Mouse (Mus musculus) gastrocnemius, adult 2 months (tissue): ENCODE results near the gene Sept4. TPM values are rescaled to one million over a fixed set of nuclear protein-coding genes. Genes with fewer than 3 reads are reported as not detected.

Source experiments
- DNase-seq: peaks from one replicate; pipeline ENCODE4 v3.0.0; 2022
- H3K27ac ChIP-seq: fragments of 200-600 bp; 2 replicates; pipeline ENCODE4 v1.8.1; 2022; ENCODE audit warnings: mild to moderate bottlenecking
- H3K4me3 ChIP-seq: fragments of 200-600 bp; 2 replicates; pipeline ENCODE4 v1.8.1; 2022; ENCODE audit warnings: mild to moderate bottlenecking, moderate library complexity
- CTCF ChIP-seq: fragments of 200-600 bp; IDR thresholded peaks from 2 replicates; pipeline ENCODE4 v1.8.1; 2022; ENCODE audit warnings: antibody characterized with exemption, mild to moderate bottlenecking, moderate library complexity
- intact Hi-C: fragments of 180-260 bp; cut with DNase I; formaldehyde crosslinking; loops from one replicate; pipeline ENCODE4 v1.15.1; 2025
- total RNA-seq, 2 experiments: library from RNA; stranded (reverse); gene quantifications; 2 replicates each; pipeline ENCODE4 v1.2.3; 2021

Sept4 gene
- total RNA-seq, 2 experiments from 2014 or later = 13.0 to 15.2 TPM

DNA sequence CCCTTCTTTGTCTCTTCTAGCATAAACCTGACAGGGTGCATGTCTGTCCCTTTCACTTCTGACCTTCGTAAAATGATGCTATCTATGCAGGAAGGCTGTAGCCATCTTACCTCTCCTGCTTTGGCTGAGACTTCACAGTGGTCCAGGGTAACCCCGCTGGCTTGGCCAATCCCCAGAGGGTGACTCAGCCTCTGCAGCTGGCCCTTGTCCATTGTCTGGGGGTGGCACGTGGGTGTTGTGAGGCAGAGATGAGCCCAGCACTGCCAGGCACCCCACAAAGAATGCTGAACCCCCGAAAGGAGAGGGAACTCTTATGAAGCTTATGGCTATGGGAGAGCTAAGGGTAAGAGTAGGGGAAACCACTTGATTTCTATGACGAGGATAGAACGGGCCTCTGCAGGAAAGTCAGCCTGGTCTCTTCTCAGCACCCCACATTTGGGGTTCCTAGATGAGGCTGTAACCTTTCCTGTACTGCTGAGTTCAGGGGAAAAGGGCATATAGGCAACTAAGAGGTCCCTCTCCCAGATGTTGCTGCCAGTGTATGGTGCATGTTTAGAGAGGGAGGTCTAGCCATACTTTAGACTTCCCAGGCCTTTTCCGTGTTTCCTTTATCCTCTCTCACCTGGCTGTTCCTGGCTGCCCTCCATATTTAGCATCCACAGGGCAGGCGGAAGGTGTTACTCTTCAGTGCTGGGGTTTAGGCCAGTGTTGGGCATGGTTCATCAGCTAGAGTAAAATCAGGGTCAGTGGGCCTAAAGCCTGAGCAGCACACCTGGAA, 13.4 kb downstream of the Sept4 start:
- peak overlapping the region; percentile 53 for H3K27ac ChIP-seq
- intact Hi-C loops = no loop called here
- TF ChIP-seq CTCF = no peak
- H3K4me3 ChIP-seq = peak overlapping the region; percentile 92
- no peak for DNase-seq

DNA sequence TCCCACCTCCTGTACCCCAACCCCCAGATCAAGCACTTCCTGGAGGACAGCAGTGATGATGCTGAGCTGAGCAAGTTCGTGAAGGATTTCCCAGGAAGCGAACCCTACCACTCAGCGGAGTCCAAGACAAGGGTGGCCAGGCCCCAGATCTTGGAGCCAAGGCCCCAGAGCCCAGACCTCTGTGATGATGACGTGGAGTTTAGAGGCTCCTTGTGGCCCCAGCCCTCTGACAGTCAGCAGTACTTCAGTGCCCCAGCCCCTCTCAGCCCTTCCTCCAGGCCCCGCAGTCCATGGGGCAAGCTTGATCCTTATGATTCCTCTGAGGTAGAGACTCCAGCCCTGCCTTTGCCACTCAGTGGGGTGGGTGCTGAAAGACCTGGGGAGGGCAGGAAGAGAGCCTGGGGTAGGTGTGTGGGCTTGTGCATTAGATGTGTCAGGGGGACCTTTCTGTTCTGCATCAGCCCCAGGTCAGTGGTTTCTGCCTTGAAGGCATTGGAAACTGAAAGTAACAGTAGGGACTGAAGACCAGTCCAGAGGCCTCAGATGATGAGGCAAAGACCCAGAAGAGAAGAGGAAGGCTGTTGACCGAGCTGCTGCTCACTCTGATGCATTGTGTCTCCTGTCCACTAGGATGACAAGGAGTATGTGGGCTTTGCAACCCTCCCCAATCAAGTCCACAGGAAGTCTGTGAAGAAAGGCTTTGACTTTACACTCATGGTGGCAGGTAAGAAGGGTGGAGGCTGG, 14.8 kb downstream of the Sept4 start:
- peak overlapping the region; percentile 80 for H3K27ac ChIP-seq
- no peak for TF ChIP-seq CTCF
- H3K4me3 ChIP-seq = peak overlapping the region; percentile 24
- no peak for DNase-seq
- intact Hi-C loops = no loop called here

DNA sequence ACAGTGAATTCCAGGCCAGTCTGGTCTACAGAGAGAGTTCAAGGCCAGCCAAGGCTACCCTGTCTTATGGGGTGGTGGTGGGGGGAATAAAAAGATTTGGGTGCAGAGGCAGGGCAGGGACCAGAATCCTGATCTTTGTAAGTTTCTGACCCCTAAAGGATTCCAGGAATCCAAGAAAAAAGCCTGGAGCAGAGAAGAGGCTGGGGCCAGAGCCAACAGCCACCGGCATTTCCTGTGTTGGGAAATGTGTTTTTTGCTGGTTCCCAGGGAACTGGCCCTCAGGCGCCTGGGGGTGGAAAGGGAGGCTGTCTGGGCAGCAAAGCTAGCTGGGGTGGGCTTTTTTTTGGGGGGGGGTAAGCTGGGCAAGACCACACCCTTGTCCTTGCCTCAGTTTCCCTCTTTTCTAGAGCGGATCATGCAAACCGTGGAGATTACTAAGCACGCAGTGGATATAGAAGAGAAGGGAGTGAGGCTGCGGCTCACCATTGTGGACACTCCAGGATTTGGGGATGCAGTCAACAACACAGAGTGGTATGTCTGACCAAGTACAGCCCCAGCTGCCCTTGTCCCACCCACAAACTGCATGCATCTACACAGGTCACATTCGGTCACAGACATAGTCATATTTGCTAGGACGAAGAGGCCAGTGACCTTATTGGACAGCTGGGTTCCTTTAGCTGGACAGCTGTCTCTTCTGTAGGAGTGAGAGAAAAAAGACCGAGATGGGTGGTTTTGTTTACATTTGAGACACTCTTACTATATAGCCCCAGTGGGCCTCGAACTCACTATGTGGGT, 16.2 kb downstream of the Sept4 start:
- peak overlapping the region; percentile 11 for H3K4me3 ChIP-seq
- H3K27ac ChIP-seq = peak overlapping the region; percentile 80
- TF ChIP-seq CTCF = no peak
- intact Hi-C loops = no loop called here
- peak; percentile 70 for DNase-seq

DNA sequence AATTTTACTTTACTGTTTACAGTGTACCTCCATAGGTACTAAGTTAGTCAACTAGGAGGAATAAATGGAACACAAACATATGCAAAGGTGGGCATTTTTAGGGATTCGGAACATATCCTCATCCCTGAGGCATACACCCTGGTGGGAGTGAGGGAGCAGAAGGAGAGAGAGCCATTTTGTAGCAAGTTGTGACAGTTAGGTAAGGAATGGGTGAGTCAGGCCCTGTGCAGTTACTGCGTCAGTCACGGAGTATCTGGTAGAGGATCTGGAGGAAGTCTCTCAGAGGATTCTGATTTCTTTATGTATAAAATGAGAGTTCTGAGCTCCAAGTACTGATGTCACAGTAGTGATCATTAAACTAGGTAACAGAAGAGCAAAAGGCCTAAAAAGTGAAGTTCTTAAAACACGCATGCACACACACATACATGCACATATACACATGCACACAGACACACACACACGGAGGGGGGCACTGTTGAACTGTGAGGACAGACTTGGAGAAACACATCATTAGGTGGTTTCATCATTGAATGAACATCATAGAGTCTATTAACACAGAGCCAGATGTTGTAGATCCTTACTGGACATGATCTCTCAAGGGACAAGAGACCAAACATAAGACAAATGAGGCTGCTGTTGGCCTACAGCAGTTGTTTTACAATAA, 18.6 kb downstream of the Sept4 start:
- no peak for TF ChIP-seq CTCF
- intact Hi-C loops = no loop called here
- no peak overlapping the region for H3K27ac ChIP-seq
- no peak for DNase-seq
- H3K4me3 ChIP-seq = no peak overlapping the region

DNA sequence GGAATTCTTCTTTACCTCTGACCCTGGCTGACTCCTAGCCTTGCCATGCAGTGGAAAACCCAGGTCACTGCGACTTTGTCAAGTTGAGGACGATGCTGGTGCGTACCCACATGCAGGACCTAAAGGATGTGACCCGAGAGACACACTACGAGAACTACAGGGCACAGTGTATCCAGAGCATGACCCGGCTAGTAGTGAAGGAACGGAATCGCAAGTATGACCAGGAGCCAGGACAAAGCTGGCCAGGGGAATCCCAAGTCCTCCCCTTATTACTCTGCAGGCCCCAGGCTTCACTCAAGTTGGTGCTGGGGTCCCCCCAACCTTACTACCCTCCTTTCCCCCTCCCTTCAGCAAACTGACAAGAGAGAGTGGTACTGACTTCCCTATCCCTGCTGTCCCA, 20.9 kb downstream of the Sept4 start:
- no peak for DNase-seq
- Histone ChIP-seq H3K27ac (peak overlapping the region; percentile 96; the same call in 1 of the 2 replicates), H3K4me3 (peak overlapping the region; percentile 87)
- intact Hi-C loops = loop anchor here (5.0 kb wide), 2 partner anchors 148 to 167 kb away; partner anchors contain the start of gene Supt4a
- no peak for TF ChIP-seq CTCF

DNA sequence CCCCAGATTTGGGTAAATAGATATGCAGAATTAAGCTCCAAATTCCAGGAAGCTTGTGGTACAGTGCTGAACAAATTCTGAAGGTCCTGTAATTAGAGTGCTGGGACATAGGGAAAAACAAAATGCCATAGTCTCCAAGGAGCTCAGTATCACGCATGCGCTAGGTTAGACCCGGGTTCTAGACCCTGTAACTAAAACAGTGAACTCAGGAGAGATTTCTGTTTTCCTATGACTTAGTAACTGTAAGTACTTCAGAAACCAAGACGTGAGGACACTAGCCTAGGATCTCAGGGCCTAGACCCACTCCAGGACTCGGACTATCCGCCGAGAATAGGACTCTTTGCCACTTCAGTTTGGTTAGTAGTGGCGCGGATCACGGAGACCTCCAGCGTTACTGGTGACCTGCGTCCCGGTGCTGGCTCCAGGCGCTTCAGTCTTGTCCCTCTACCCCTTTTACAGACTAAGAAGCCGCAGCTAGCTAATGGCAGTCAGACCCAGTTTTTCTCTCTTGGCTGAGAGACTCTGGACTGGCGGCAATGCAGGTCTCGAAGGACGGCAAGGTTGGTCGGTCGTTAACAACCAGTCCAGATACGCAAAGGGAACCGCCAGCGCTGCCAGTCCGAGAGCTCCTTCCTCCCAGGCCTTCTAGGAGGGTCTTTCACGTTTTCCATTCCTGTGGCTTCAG, 22.3 kb downstream of the Sept4 start:
- no peak for TF ChIP-seq CTCF
- DNase-seq = peak; percentile 62
- intact Hi-C loops = loop anchor here (5.0 kb wide), 2 partner anchors 146 to 169 kb away; partner anchors contain the start of gene Supt4a
- peak overlapping the region; percentile 87 for H3K4me3 ChIP-seq
- H3K27ac ChIP-seq = peak overlapping the region; percentile 96

DNA sequence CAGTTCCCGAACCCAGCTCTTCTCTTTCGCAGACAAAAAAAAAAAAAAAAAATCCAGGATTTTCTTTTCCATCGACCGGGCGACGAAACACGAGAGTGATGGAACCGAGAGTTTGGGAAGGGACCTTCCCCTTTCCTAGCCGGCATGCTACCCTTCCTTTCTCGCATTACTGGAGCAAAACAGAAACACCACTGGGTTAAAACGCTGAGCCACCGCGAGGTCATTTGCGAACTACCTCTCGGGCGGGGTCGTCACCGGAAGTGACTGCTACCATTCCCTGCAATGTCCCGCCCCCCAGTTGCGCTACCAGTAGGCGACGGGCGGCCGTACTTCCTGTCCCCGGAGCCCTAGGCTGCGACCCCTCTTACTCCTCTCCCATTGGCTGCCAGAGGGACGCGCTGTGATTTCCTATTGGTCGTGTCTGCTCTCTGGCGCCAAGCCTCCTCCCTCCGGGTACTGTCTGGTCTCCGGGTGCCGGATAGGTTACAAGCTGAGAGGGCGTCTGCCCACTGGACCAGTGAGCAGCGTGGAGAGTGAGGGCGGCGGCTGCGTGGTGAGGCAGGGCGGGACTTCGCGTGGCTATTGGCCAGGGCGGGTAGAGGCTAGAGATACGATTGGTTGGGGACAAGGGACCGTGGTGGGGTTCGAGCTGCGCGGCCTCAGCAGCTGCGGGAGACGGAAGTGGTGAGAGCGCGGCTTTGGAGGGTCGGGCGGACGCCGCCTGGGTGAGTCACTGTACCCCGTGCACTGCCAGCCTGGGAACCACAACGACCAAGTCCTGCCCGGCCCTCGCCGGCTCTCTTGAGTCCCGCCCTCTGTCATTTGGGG, 23.0 kb downstream of the Sept4 start, which contains the start of gene Mtmr4:
Gene Mtmr4, plus strand, starts transcription at position 637 of the 828 bp plus-strand sequence.
- H3K27ac ChIP-seq = peak within 1 kb of the TSS; percentile 96
- no peak for TF ChIP-seq CTCF
- DNase-seq = peak; percentile 100
- peak within 1 kb of the TSS; percentile 87 for H3K4me3 ChIP-seq
- intact Hi-C loops = loop anchor here (5.0 kb wide), 2 partner anchors 146 to 169 kb away; partner anchors contain the start of gene Supt4a

DNA sequence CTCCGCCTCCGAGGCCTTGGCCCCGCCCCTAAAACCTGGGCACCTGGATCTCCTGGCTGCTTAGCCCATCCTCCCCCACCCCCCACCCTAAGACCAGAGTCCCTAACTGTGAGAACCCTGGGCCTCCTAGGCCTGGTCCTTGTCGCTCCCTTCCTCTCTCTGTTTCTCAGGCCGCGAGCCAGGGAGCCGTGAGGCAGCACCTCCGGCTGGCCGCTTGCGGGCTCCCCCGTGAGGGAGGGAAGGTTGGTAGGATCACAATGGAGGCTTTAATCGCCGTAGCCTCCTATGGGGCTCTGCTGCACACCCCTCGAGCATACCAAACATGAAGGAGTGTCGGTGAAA, 23.6 kb downstream of the Sept4 start:
- Histone ChIP-seq H3K4me3 (peak overlapping the region; percentile 78), H3K27ac (peak overlapping the region; percentile 96)
- no peak for DNase-seq
- TF ChIP-seq CTCF = peak; percentile 38; the same call in 1 of the 2 replicates
- intact Hi-C loops = loop anchor here (5.0 kb wide), 2 partner anchors 145 to 170 kb away; partner anchors contain the start of gene Supt4a

DNA sequence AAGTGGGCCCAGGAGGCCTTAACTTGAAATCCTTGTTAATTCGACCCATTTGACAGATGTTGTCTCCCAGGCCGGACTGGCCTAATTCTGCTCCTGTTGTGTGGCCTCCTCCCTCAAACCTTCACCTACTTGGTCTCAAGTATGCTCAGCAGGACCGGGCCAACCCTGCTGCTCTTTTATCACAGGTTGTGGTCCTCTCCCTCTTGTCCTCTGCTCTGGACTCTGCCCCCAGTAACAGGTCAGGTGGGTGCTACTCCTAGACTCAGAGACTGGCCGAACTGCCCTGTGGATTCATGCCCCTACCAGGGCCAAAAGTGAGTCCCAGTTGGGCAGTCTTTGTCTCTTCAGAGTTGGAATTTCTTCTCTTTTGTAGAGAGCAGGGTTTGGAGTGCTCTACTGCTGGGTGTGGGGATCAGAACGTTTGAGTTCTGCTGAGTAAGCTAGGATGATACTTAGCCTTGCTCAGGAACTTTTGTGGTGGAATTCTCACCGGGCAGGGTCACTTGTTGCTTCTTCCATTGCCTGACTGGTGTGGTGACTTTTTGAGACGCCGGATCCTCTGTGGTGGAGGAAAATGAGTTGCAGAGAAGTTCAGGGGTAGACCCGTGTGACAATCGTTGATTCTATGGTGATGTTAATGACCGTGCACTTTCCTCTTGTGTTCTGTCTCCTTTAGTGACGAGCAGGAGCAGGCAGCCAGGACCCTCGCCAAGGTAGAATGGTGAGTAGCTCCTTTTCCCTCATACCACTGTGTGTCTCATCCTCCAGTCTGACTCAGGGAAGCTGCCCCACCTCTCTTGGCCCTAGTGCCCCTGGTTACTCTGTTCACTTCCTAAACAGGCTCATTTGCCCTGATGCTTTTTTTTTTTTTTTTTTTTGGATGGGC, 24.3 kb downstream of the Sept4 start:
- no peak for TF ChIP-seq CTCF
- H3K27ac ChIP-seq = peak overlapping the region; percentile 96
- DNase-seq = no peak
- peak overlapping the region; percentile 78 for H3K4me3 ChIP-seq
- intact Hi-C loops = loop anchor here (5.0 kb wide), 2 partner anchors 144 to 171 kb away; partner anchors contain the start of gene Supt4a
